Mouse (Mus musculus) G1E (cell line): Measurements from ENCODE around the gene Eefsec.

Experiments used
- CTCF ChIP-seq: IDR thresholded peaks from 2 replicates; pipeline ENCODE4 v1.5.1; 2012; ENCODE audit warnings: low read depth, low read length, inconsistent platforms, mixed read lengths
- GATA1 ChIP-seq: IDR thresholded peaks from 2 replicates; pipeline ENCODE4 v1.6.1; 2012; ENCODE audit warnings: borderline replicate concordance, low read length, inconsistent platforms, mixed read lengths
- GATA2 ChIP-seq: IDR thresholded peaks from 2 replicates; pipeline ENCODE4 v1.6.1; 2012; ENCODE audit warnings: low read depth, low read length, inconsistent platforms, borderline replicate concordance
- TAL1 ChIP-seq: conservative IDR thresholded peaks from 2 replicates; pipeline ENCODE4 v1.6.1; 2012; ENCODE audit warnings: low read depth, low read length, inconsistent platforms, mixed read lengths

DNA sequence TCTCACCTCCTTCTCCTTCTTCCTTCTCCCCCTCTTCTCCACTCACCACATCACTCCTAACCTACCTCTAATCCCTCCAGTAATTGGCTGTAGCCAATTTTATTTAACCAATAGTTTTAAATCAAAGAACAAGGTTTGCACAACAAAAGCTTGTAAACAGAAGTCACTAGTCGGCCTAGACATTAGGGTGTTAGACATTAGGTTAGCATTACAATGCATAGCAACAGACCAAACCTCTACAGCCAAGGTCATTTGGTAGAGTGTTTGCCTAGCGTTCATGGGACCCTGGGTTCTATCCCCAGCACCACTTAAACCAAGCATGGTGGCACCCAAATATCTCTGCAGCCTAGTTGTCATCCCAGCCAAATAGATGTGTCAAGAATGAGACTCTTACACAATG, 8.2 kb upstream of the Eefsec start:
- no peak for TF ChIP-seq CTCF
- TF ChIP-seq GATA2 = no peak
- no peak for TF ChIP-seq GATA1
- no peak for TF ChIP-seq TAL1
